Mouse (Mus musculus) CH12.LX (cell line): ENCODE measurements around the gene 4930404H24Rik. TPM values are rescaled to one million over a fixed set of nuclear protein-coding genes. Genes with fewer than 3 reads are reported as not detected.

Experiments used
- DNase-seq: peaks from one replicate; pipeline ENCODE4 v3.0.0-alpha.2; 2013; ENCODE audit errors: extremely low read depth
- H3K27ac ChIP-seq: 2 replicates; pipeline ENCODE4 v1.5.1; 2012; ENCODE audit warnings: low read depth, mild to moderate bottlenecking, control low read depth, moderate library complexity; ENCODE audit not compliant: insufficient read depth
- H3K27me3 ChIP-seq: replicated peaks from 2 replicates; pipeline ENCODE3; 2012; ENCODE audit warnings: inconsistent platforms
- H3K36me3 ChIP-seq, 2 experiments: replicated peaks in 1 of 2; 2 replicates each; pipeline versions ENCODE3 to v1.6.1; 2012; ENCODE audit warnings: inconsistent platforms in 1 of 2, low read length in 1 of 2, mild to moderate bottlenecking in 1 of 2, mixed read lengths in 1 of 2, moderate library complexity in 1 of 2; ENCODE audit not compliant: control insufficient read depth in 1 of 2, insufficient read depth in 1 of 2
- H3K4me1 ChIP-seq, 2 experiments: 2 replicates each; pipeline ENCODE4 v1.6.1; 2012; ENCODE audit warnings: inconsistent platforms in 1 of 2, moderate library complexity in 1 of 2; ENCODE audit not compliant: insufficient read depth in 2 of 2, control insufficient read depth in 1 of 2
- H3K4me2 ChIP-seq: 2 replicates; pipeline ENCODE4 v1.6.1; 2012; ENCODE audit warnings: low read depth, mild to moderate bottlenecking, control low read depth; ENCODE audit not compliant: poor library complexity, insufficient read depth, severe bottlenecking
- H3K4me3 ChIP-seq, 3 experiments: fragments of 150-350 bp in 1 of 3; sonication (generic) in 1 of 3; replicated peaks in 1 of 3; 2 replicates each; pipeline versions ENCODE3 to v1.5.1; 2011 to 2012; ENCODE audit warnings: low read depth in 2 of 3, low read length in 2 of 3, mild to moderate bottlenecking in 2 of 3, moderate library complexity in 2 of 3, control low read depth in 1 of 3, improper control_type of control experiment in 1 of 3, inconsistent platforms in 1 of 3, mixed read lengths in 1 of 3; ENCODE audit not compliant: poor library complexity in 1 of 3
- H3K79me2 ChIP-seq: replicated peaks from 2 replicates; pipeline ENCODE4 v1.6.1; 2012; ENCODE audit warnings: mild to moderate bottlenecking, moderate library complexity; ENCODE audit not compliant: control insufficient read depth, poor library complexity, insufficient read depth, severe bottlenecking; ENCODE audit errors: extremely low read depth
- H3K9ac ChIP-seq: 2 replicates; pipeline ENCODE4 v1.6.1; 2012; ENCODE audit warnings: low read depth, mild to moderate bottlenecking, control low read depth, moderate library complexity; ENCODE audit not compliant: insufficient read depth
- H3K9me3 ChIP-seq: replicated peaks from 2 replicates; pipeline ENCODE3; 2012; ENCODE audit warnings: low read length, inconsistent platforms, mixed read lengths
- BHLHE40 ChIP-seq: IDR thresholded peaks from 2 replicates; pipeline ENCODE4 v1.6.1; 2011; ENCODE audit warnings: mild to moderate bottlenecking, low read depth, low read length, improper control_type of control experiment
- CHD2 ChIP-seq: IDR thresholded peaks from 2 replicates; pipeline ENCODE4 v1.6.1; 2011; ENCODE audit warnings: low read length, improper control_type of control experiment
- E2F4 ChIP-seq: IDR thresholded peaks from 2 replicates; pipeline ENCODE4 v1.6.1; 2011; ENCODE audit warnings: low read depth, low read length, improper control_type of control experiment; ENCODE audit not compliant: insufficient replicate concordance
- EP300 ChIP-seq: IDR thresholded peaks from 2 replicates; pipeline ENCODE4 v1.6.1; 2011; ENCODE audit warnings: low read length, improper control_type of control experiment
- GABPA ChIP-seq: IDR thresholded peaks from 2 replicates; pipeline ENCODE4 v1.6.1; 2012; ENCODE audit warnings: low read depth, low read length, improper control_type of control experiment, inconsistent platforms; ENCODE audit not compliant: insufficient replicate concordance
- HCFC1 ChIP-seq: IDR thresholded peaks from 2 replicates; pipeline ENCODE4 v1.6.1; 2012; ENCODE audit warnings: low read depth, mild to moderate bottlenecking, inconsistent platforms, low read length, improper control_type of control experiment
- KAT2A ChIP-seq: IDR thresholded peaks from 2 replicates; pipeline ENCODE4 v1.6.1; 2012; ENCODE audit warnings: low read length, improper control_type of control experiment, inconsistent platforms; ENCODE audit not compliant: insufficient replicate concordance
- MAX ChIP-seq: IDR thresholded peaks from 2 replicates; pipeline ENCODE4 v1.6.1; 2011; ENCODE audit warnings: low read length, improper control_type of control experiment
- MAZ ChIP-seq: IDR thresholded peaks from 2 replicates; pipeline ENCODE4 v1.6.1; 2012; ENCODE audit warnings: low read depth, mild to moderate bottlenecking, inconsistent platforms, low read length, improper control_type of control experiment, moderate library complexity
- MEF2A ChIP-seq: IDR thresholded peaks from 2 replicates; pipeline ENCODE4 v1.6.1; 2014; ENCODE audit warnings: low read depth, mild to moderate bottlenecking, inconsistent platforms, low read length, improper control_type of control experiment, borderline replicate concordance
- MYC ChIP-seq: IDR thresholded peaks from 2 replicates; pipeline ENCODE4 v1.6.1; 2011; ENCODE audit warnings: low read depth, mild to moderate bottlenecking, improper control_type of control experiment, low read length
- NRF1 ChIP-seq: IDR thresholded peaks from 2 replicates; pipeline ENCODE4 v1.6.1; 2014; ENCODE audit warnings: low read depth, mild to moderate bottlenecking, inconsistent platforms, low read length, improper control_type of control experiment, moderate library complexity
- POLR2A ChIP-seq: IDR thresholded peaks from 2 replicates; pipeline ENCODE4 v1.6.1; 2011; ENCODE audit warnings: low read depth, mild to moderate bottlenecking, improper control_type of control experiment, low read length
- RAD21 ChIP-seq: IDR thresholded peaks from 2 replicates; pipeline ENCODE4 v1.6.1; 2011; ENCODE audit warnings: low read depth, mild to moderate bottlenecking, low read length, improper control_type of control experiment, moderate library complexity
- RCOR1 ChIP-seq: conservative IDR thresholded peaks from 2 replicates; pipeline ENCODE4 v1.6.1; 2012; ENCODE audit warnings: low read depth, mild to moderate bottlenecking, inconsistent platforms, low read length, improper control_type of control experiment
- TBP ChIP-seq: conservative IDR thresholded peaks from 2 replicates; pipeline ENCODE4 v1.6.1; 2011; ENCODE audit warnings: low read depth, low read length, improper control_type of control experiment
- TCF12 ChIP-seq: IDR thresholded peaks from 2 replicates; pipeline ENCODE4 v1.6.1; 2014; ENCODE audit warnings: low read depth, mild to moderate bottlenecking, inconsistent platforms, low read length, improper control_type of control experiment
- USF1 ChIP-seq: IDR thresholded peaks from 2 replicates; pipeline ENCODE4 v1.6.1; 2014; ENCODE audit warnings: low read depth, mild to moderate bottlenecking, inconsistent platforms, low read length, improper control_type of control experiment
- USF2 ChIP-seq: conservative IDR thresholded peaks from 2 replicates; pipeline ENCODE4 v1.6.1; 2011; ENCODE audit warnings: low read depth, low read length, improper control_type of control experiment
- ZC3H11A ChIP-seq: IDR thresholded peaks from 2 replicates; pipeline ENCODE4 v1.6.1; 2012; ENCODE audit warnings: low read depth, mild to moderate bottlenecking, inconsistent platforms, low read length, improper control_type of control experiment
- ZKSCAN1 ChIP-seq: IDR thresholded peaks from 2 replicates; pipeline ENCODE4 v1.6.1; 2012; ENCODE audit warnings: low read depth, inconsistent platforms, low read length, improper control_type of control experiment, borderline replicate concordance
- ZMIZ1 ChIP-seq: IDR thresholded peaks from 2 replicates; pipeline ENCODE4 v1.6.1; 2012; ENCODE audit warnings: low read depth, mild to moderate bottlenecking, inconsistent platforms, low read length, improper control_type of control experiment
- ZNF384 ChIP-seq: IDR thresholded peaks from 2 replicates; pipeline ENCODE4 v1.6.1; 2012; ENCODE audit warnings: low read depth, low read length, improper control_type of control experiment, inconsistent platforms
- dilution Hi-C: fragments of 300-500 bp; cut with MboI; formaldehyde crosslinking; loops from 2 replicates; pipeline ENCODE4 v1.14.3; 2020; ENCODE audit warnings: low sequenced_read_pairs; ENCODE audit not compliant: extremely low pct_unique_long_range_greater_than_20kb, extremely low pct_ligation_motif_present
- in situ Hi-C: fragments of 300-500 bp; cut with MboI; formaldehyde crosslinking; loops from 3 replicates; pipeline ENCODE4 v1.14.3; 2019; ENCODE audit warnings: low sequenced_read_pairs, low pct_ligation_motif_present, low pct_unique_long_range_greater_than_20kb, mixed read lengths
- polyA plus RNA-seq: library from polyadenylated mRNA; unstranded; fragments of >175 nt; gene quantifications from 2 replicates; pipeline ENCODE4 v1.2.1, GENCODE M21; 2012; ENCODE audit warnings: low read depth; ENCODE audit not compliant: insufficient read length
- total RNA-seq, 2 experiments: library from RNA; depleted of rRNA; stranded (reverse); fragments of 300-350 nt in 1 of 2; fragments of >200 nt in 1 of 2; gene quantifications; 2 replicates each; pipeline ENCODE4 v1.2.3; 2012 to 2014

4930404H24Rik gene
- total and polyA plus RNA-seq, 3 experiments: not detected

GRCm38 (mm10) chr2:153444254-153445136 lies 48.1 kb upstream of the 4930404H24Rik start:
- Histone ChIP-seq H3K27me3 (peaks cover 11% of the 10 kb centered on the region), H3K36me3 (no peaks in the 10 kb centered on the region), H3K9ac (no peak overlapping the region; the same call in 1 of the 2 replicates), H3K9me3 (no peaks in the 10 kb centered on the region), H3K4me3 (peak overlapping the region; percentile 10 to 44 (median 20)), H3K4me1 (peaks cover 2 to 14% of the 10 kb centered on the region in 2 experiments; a peak in 3 of 4 replicates), H3K27ac (no peak overlapping the region), H3K4me2 (peak overlapping the region; percentile 92), H3K79me2 (no peaks in the 10 kb centered on the region)
- dilution Hi-C loops (no loop called here), in situ Hi-C loops (no loop called here)
- no peak for TF ChIP-seq ZC3H11A
- no peak for TF ChIP-seq ZMIZ1
- no peak for TF ChIP-seq CHD2
- no peak for TF ChIP-seq MAZ
- no peak for TF ChIP-seq TBP
- no peak for DNase-seq

GRCm38 (mm10) chr2:153445137-153446016 lies 47.2 kb upstream of the 4930404H24Rik start:
- Histone ChIP-seq H3K4me3 (peak overlapping the region; percentile 10 to 36 (median 20)), H3K79me2 (no peaks in the 10 kb centered on the region), H3K27ac (no peak overlapping the region), H3K4me1 (peaks cover 2 to 11% of the 10 kb centered on the region in 2 experiments; a peak in 3 of 4 replicates), H3K9me3 (no peaks in the 10 kb centered on the region), H3K9ac (0 out of 2 replicates have a peak overlapping the region, but pooled peaks have one; percentile 10), H3K27me3 (peaks cover 11% of the 10 kb centered on the region), H3K4me2 (peak overlapping the region; percentile 92), H3K36me3 (no peaks in the 10 kb centered on the region)
- in situ Hi-C loops (no loop called here), dilution Hi-C loops (no loop called here)
- TF ChIP-seq MYC: no peak
- TF ChIP-seq USF1: no peak
- no peak for TF ChIP-seq ZKSCAN1
- TF ChIP-seq BHLHE40: no peak
- no peak for TF ChIP-seq E2F4
- TF ChIP-seq USF2: no peak
- TF ChIP-seq MAZ: no peak
- TF ChIP-seq HCFC1: no peak
- no peak for TF ChIP-seq TCF12
- no peak for TF ChIP-seq RAD21
- TF ChIP-seq EP300: no peak
- TF ChIP-seq GABPA: no peak
- no peak for TF ChIP-seq NRF1
- no peak for TF ChIP-seq ZNF384
- no peak for TF ChIP-seq RCOR1
- TF ChIP-seq KAT2A: no peak
- TF ChIP-seq MAX: no peak
- TF ChIP-seq POLR2A: no peak
- TF ChIP-seq MEF2A: no peak
- DNase-seq: no peak
